Mouse (Mus musculus) stomach, postnatal 0 days (tissue): ENCODE measurements around the gene Nos3. TPM values are rescaled to one million over a fixed set of nuclear protein-coding genes. Genes with fewer than 3 reads are reported as not detected.

Experiments
- ATAC-seq: fragments of 200-750 bp; cut with Nextera tagmentation; 2 replicates; pipeline ENCODE4 v1.8.0; 2017; ENCODE audit not compliant: low FRiP score, low TSS enrichment
- DNase-seq: peaks from one replicate; pipeline ENCODE4 v3.0.0-alpha.2; 2016; ENCODE audit warnings: low spot score
- H3K27ac ChIP-seq: fragments of 300-500 bp; sonication (generic); replicated peaks from 2 replicates; pipeline ENCODE4 v1.5.1; 2014; ENCODE audit warnings: mild to moderate bottlenecking, control low read depth
- H3K27me3 ChIP-seq: fragments of 300-500 bp; sonication (generic); 2 replicates; pipeline ENCODE4 v1.6.1; 2014; ENCODE audit warnings: low read length; ENCODE audit not compliant: control insufficient read depth, insufficient read depth
- H3K36me3 ChIP-seq: fragments of 300-500 bp; sonication (generic); 2 replicates; pipeline ENCODE4 v1.6.1; 2014; ENCODE audit warnings: low read length, mixed read lengths; ENCODE audit not compliant: control insufficient read depth, insufficient read depth
- H3K4me1 ChIP-seq: fragments of 300-500 bp; sonication (generic); replicated peaks from 2 replicates; pipeline ENCODE4 v1.6.1; 2014; ENCODE audit warnings: antibody characterized with exemption; ENCODE audit not compliant: control insufficient read depth, insufficient read depth
- H3K4me2 ChIP-seq: fragments of 300-500 bp; sonication (generic); replicated peaks from 2 replicates; pipeline ENCODE4 v1.6.1; 2014; ENCODE audit warnings: low read depth, mild to moderate bottlenecking, control low read depth, moderate library complexity
- H3K4me3 ChIP-seq: fragments of 300-500 bp; sonication (generic); 2 replicates; pipeline ENCODE4 v1.5.1; 2014; ENCODE audit warnings: low read depth, low read length, control low read depth
- H3K9ac ChIP-seq: fragments of 300-500 bp; sonication (generic); 2 replicates; pipeline ENCODE4 v1.6.1; 2014; ENCODE audit warnings: mild to moderate bottlenecking, low read length, control low read depth, mixed read lengths
- H3K9me3 ChIP-seq: fragments of 300-500 bp; sonication (generic); 2 replicates; pipeline ENCODE4 v1.6.1; 2016; ENCODE audit warnings: low read length; ENCODE audit not compliant: control insufficient read depth
- CTCF ChIP-seq: IDR thresholded peaks from 2 replicates; pipeline ENCODE4 v1.5.1; 2016; ENCODE audit warnings: antibody characterized with exemption, low read depth, mild to moderate bottlenecking, moderate library complexity
- EP300 ChIP-seq: optimal IDR thresholded peaks from 2 replicates; pipeline ENCODE3; 2016; ENCODE audit warnings: antibody characterized with exemption
- WGBS: fragments of 180-500 bp; shearing (Covaris S2); extraction: QIAGEN DNeasy Blood & Tissue Kit; methylation state at CpG from one replicate; pipeline ENCODE4 v1.1.7; 2014; 5-methylcytosine and 5-hydroxymethylcytosine counted together
- polyA plus RNA-seq: library from polyadenylated mRNA; unstranded; fragments of >200 nt; fragmentation: Nextera tagmentation; extraction: Ambion mirVana; gene quantifications from 2 replicates; pipeline ENCODE4 v1.2.1, GENCODE M21; 2015

Nos3 gene
- polyA plus RNA-seq, 1 experiment from 2014 or later = 3.2 TPM

GRCm38 (mm10) chr5:24409466-24409865, 44.9 kb downstream of the Nos3 start:
- no peak overlapping the region for H3K27ac ChIP-seq
- no peak overlapping the region for H3K4me2 ChIP-seq
- no peaks in the 10 kb centered on the region for H3K4me1 ChIP-seq
- H3K4me3 ChIP-seq = no peak overlapping the region
- 76% methylated on average over 2 of the region's 2 CpGs for WGBS
- ATAC-seq (no peak), DNase-seq (no peak)
- no peak for TF ChIP-seq EP300
- no peak for TF ChIP-seq CTCF
- H3K27me3 ChIP-seq = no peaks in the 10 kb centered on the region
- no peak overlapping the region for H3K9ac ChIP-seq
- H3K36me3 ChIP-seq = peaks cover under 1% of the 10 kb centered on the region
- H3K9me3 ChIP-seq = no peaks in the 10 kb centered on the region

GRCm38 (mm10) chr5:24412063-24412462, 47.5 kb downstream of the Nos3 start:
- TF ChIP-seq EP300 = no peak
- no peak for TF ChIP-seq CTCF
- Histone ChIP-seq H3K4me3 (no peak overlapping the region), H3K36me3 (no peaks in the 10 kb centered on the region), H3K27me3 (no peaks in the 10 kb centered on the region), H3K9ac (no peak overlapping the region), H3K27ac (no peak overlapping the region), H3K4me1 (no peaks in the 10 kb centered on the region), H3K4me2 (no peak overlapping the region), H3K9me3 (no peaks in the 10 kb centered on the region)
- WGBS = 65% methylated on average over 2 of the region's 2 CpGs
- no peak for DNase-seq
- ATAC-seq = no peak

GRCm38 (mm10) chr5:24413042-24413693, 48.6 kb downstream of the Nos3 start, which contains the start of gene Asic3:
TSS of gene Asic3 (plus strand) at chr5:24413392.
- Histone ChIP-seq H3K9ac (no peak within 1 kb of the TSS), H3K27ac (no peak within 1 kb of the TSS), H3K4me1 (no peaks in the 10 kb centered on the region), H3K4me2 (no peak within 1 kb of the TSS), H3K9me3 (no peaks in the 10 kb centered on the region), H3K36me3 (no peaks in the 10 kb centered on the region), H3K27me3 (no peaks in the 10 kb centered on the region), H3K4me3 (no peak within 1 kb of the TSS)
- TF ChIP-seq EP300 = no peak
- no peak for TF ChIP-seq CTCF
- ATAC-seq = no peak
- no peak for DNase-seq
- WGBS = 39% methylated on average over 11 of the region's 11 CpGs

GRCm38 (mm10) chr5:24413938-24414337, 49.3 kb downstream of the Nos3 start:
- Histone ChIP-seq H3K9me3 (no peaks in the 10 kb centered on the region), H3K27ac (no peak overlapping the region), H3K4me1 (no peaks in the 10 kb centered on the region), H3K4me3 (no peak overlapping the region), H3K36me3 (no peaks in the 10 kb centered on the region; the same call in 1 of the 2 replicates), H3K4me2 (no peak overlapping the region), H3K27me3 (no peaks in the 10 kb centered on the region), H3K9ac (no peak overlapping the region)
- TF ChIP-seq CTCF = no peak
- TF ChIP-seq EP300 = no peak
- WGBS = 81% methylated on average over 13 of the region's 13 CpGs
- no peak for DNase-seq
- no peak for ATAC-seq

GRCm38 (mm10) chr5:24416222-24416736, 51.7 kb downstream of the Nos3 start:
- no peak overlapping the region for H3K4me3 ChIP-seq
- TF ChIP-seq CTCF = peak; percentile 74
- no peak for TF ChIP-seq EP300
- 0 out of 2 replicates have a peak overlapping the region, but pooled peaks have one; percentile 17 for H3K4me2 ChIP-seq
- H3K4me1 ChIP-seq = no peaks in the 10 kb centered on the region
- H3K36me3 ChIP-seq = peaks cover 4% of the 10 kb centered on the region; the same call in 1 of the 2 replicates
- H3K27ac ChIP-seq = no peak overlapping the region
- DNase-seq (peak; percentile 76), ATAC-seq (peak; percentile 68)
- H3K9ac ChIP-seq = no peak overlapping the region
- H3K27me3 ChIP-seq = no peaks in the 10 kb centered on the region
- H3K9me3 ChIP-seq = no peaks in the 10 kb centered on the region
- 3% methylated on average over 21 of the region's 21 CpGs for WGBS

GRCm38 (mm10) chr5:24417587-24417986, 53.0 kb downstream of the Nos3 start:
- Histone ChIP-seq H3K4me2 (no peak overlapping the region), H3K36me3 (peaks cover 4% of the 10 kb centered on the region; the same call in 1 of the 2 replicates), H3K9ac (no peak overlapping the region), H3K4me3 (no peak overlapping the region), H3K9me3 (no peaks in the 10 kb centered on the region), H3K4me1 (no peaks in the 10 kb centered on the region), H3K27me3 (no peaks in the 10 kb centered on the region), H3K27ac (no peak overlapping the region)
- no peak for DNase-seq
- ATAC-seq = no peak
- TF ChIP-seq EP300 (no peak), CTCF (no peak)
- WGBS = 90% methylated on average over 10 of the region's 10 CpGs
